Mouse (Mus musculus): ENCODE results near the gene Olfr545. TPM values are rescaled to one million over a fixed set of nuclear protein-coding genes. Genes with fewer than 3 reads are reported as not detected.

The Olfr545 gene
- total and polyA plus RNA-seq, 3 experiments: not detected

GRCm38 (mm10) chr7:102478425-102478824, 20.9 kb downstream of the Olfr545 start:
- H3K27ac ChIP-seq (ENCODE audit: insufficient read depth, low read depth): no peak overlapping the region
- no peak for DNase-seq (ENCODE audit: extremely low read depth)
- H3K9me3 ChIP-seq (replicated peaks; ENCODE audit: low read length): no peaks in the 10 kb centered on the region
- no peaks in the 10 kb centered on the region for H3K27me3 ChIP-seq (replicated peaks)
- 0 out of 4 replicates have a peak, but pooled peaks cover 0 to 3% of the 10 kb centered on the region in 2 experiments for H3K4me1 ChIP-seq (ENCODE audit: control insufficient read depth in 1 of 2, insufficient read depth in 2 of 2)
- no peak overlapping the region for H3K4me2 ChIP-seq (ENCODE audit: insufficient read depth, low read depth, poor library complexity, severe bottlenecking)
- in situ Hi-C loops (cut with MboI; ENCODE audit: low pct_ligation_motif_present, low pct_unique_long_range_greater_than_20kb, low sequenced_read_pairs) (no loop called here), dilution Hi-C loops (cut with MboI; ENCODE audit: extremely low pct_ligation_motif_present, extremely low pct_unique_long_range_greater_than_20kb, low sequenced_read_pairs) (no loop called here)
- no peaks in the 10 kb centered on the region for H3K79me2 ChIP-seq (replicated peaks; ENCODE audit: control insufficient read depth, extremely low read depth, insufficient read depth, poor library complexity, severe bottlenecking)
- no peak overlapping the region for H3K4me3 ChIP-seq (replicated peaks in 1 of 3; ENCODE audit: low read depth in 2 of 3, low read length in 2 of 3, poor library complexity in 1 of 3)
- H3K9ac ChIP-seq (ENCODE audit: insufficient read depth, low read depth): no peak overlapping the region
- peaks cover 0 to 39% of the 10 kb centered on the region in 2 experiments for H3K36me3 ChIP-seq (replicated peaks in 1 of 2; ENCODE audit: control insufficient read depth in 1 of 2, insufficient read depth in 1 of 2, low read length in 1 of 2)
- TF ChIP-seq JUN (IDR thresholded peaks at IDR 0.05; ENCODE audit: insufficient read depth, low read depth, low read length) (no peak), NELFE (IDR thresholded peaks at IDR 0.05; ENCODE audit: low read depth, low read length) (no peak), USF1 (IDR thresholded peaks at IDR 0.05; ENCODE audit: low read depth, low read length) (no peak), SIN3A (IDR thresholded peaks at IDR 0.05; ENCODE audit: low read length) (no peak), CTCF (conservative IDR thresholded peaks at IDR 0.05 in 1 of 2, IDR thresholded peaks at IDR 0.05 in 1 of 2; ENCODE audit: low read depth in 2 of 2, low read length in 2 of 2) (no peak), ETS1 (conservative IDR thresholded peaks at IDR 0.05; ENCODE audit: low read depth, low read length) (no peak), SMC3 (IDR thresholded peaks at IDR 0.05; ENCODE audit: low read depth, low read length) (no peak), ELF1 (IDR thresholded peaks at IDR 0.05; ENCODE audit: low read depth, low read length) (no peak), POLR2A (IDR thresholded peaks at IDR 0.05; ENCODE audit: low read depth, low read length) (no peak), RCOR1 (conservative IDR thresholded peaks at IDR 0.05; ENCODE audit: low read depth, low read length) (no peak), MAFK (IDR thresholded peaks at IDR 0.05; ENCODE audit: insufficient replicate concordance, low read length) (no peak), EP300 (IDR thresholded peaks at IDR 0.05; ENCODE audit: low read length) (no peak)

DNA sequence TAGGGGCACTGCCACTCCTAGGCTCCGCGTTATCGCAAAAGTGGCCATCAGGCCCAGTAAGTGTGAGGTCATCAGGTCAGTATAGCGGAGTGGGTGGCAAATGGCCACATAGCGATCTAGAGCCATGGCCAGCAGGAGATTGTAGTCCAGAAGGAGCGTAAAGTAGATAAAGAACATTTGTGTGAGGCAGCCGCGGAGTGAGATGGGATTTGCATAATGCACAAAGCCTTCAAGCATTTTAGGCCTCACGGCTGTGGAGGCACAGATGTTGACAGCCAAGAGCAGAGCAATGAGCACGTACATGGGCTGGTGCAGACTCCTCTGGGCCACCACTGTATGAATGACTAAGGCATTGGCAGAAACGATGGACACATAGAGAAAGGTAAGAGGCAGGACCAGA, 22.0 kb downstream of the Olfr545 start:
- in situ Hi-C loops (cut with MboI; ENCODE audit: low pct_ligation_motif_present, low pct_unique_long_range_greater_than_20kb, low sequenced_read_pairs): no loop called here

DNA sequence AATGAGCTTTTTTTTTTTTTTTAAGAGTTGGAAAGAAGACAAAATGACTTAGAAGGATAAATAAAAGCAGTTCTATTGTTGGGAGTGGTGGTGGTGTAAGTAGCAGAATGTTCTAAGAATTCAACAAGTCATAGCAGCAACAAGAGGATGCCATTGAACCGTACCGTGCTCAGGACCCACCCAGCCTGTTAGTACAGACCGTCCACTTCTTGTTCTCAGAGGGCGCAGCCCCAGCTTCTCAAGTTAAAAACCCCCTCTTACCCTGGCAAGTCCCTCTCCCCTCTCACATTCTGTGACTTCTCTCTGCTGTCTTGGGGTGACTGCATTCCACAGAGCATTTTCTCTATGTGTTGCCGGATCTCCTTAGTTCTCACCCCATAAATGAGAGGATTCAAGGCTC, 22.8 kb downstream of the Olfr545 start:
- in situ Hi-C loops (cut with MboI; ENCODE audit: low pct_ligation_motif_present, low pct_unique_long_range_greater_than_20kb, low sequenced_read_pairs): no loop called here

More for the DNA sequence above, 22.0 kb downstream of the Olfr545 start:
- Histone ChIP-seq H3K4me3 (replicated peaks in 1 of 3; ENCODE audit: low read depth in 2 of 3, low read length in 2 of 3, poor library complexity in 1 of 3) (no peak overlapping the region), H3K4me2 (ENCODE audit: insufficient read depth, low read depth, poor library complexity, severe bottlenecking) (no peak overlapping the region), H3K27me3 (replicated peaks) (no peaks in the 10 kb centered on the region), H3K9ac (ENCODE audit: insufficient read depth, low read depth) (no peak overlapping the region), H3K79me2 (replicated peaks; ENCODE audit: control insufficient read depth, extremely low read depth, insufficient read depth, poor library complexity, severe bottlenecking) (no peaks in the 10 kb centered on the region), H3K27ac (ENCODE audit: insufficient read depth, low read depth) (no peak overlapping the region), H3K4me1 (ENCODE audit: control insufficient read depth in 1 of 2, insufficient read depth in 2 of 2) (0 out of 4 replicates have a peak, but pooled peaks cover 0 to 3% of the 10 kb centered on the region in 2 experiments), H3K36me3 (replicated peaks in 1 of 2; ENCODE audit: control insufficient read depth in 1 of 2, insufficient read depth in 1 of 2, low read length in 1 of 2) (peaks cover 0 to 40% of the 10 kb centered on the region in 2 experiments), H3K9me3 (replicated peaks; ENCODE audit: low read length) (no peaks in the 10 kb centered on the region)
- DNase-seq (ENCODE audit: extremely low read depth): no peak
- dilution Hi-C loops (cut with MboI; ENCODE audit: extremely low pct_ligation_motif_present, extremely low pct_unique_long_range_greater_than_20kb, low sequenced_read_pairs): no loop called here
- TF ChIP-seq CTCF (conservative IDR thresholded peaks at IDR 0.05 in 1 of 2, IDR thresholded peaks at IDR 0.05 in 1 of 2; ENCODE audit: low read depth in 2 of 2, low read length in 2 of 2) (0 out of 4 replicates have a peak, but pooled peaks of 1 of the 2 experiments have one; percentile 5), TBP (conservative IDR thresholded peaks at IDR 0.05; ENCODE audit: low read depth, low read length) (no peak)

More for the DNA sequence above, 22.8 kb downstream of the Olfr545 start:
- no peaks in the 10 kb centered on the region for H3K79me2 ChIP-seq (replicated peaks; ENCODE audit: control insufficient read depth, extremely low read depth, insufficient read depth, poor library complexity, severe bottlenecking)
- no peak overlapping the region for H3K4me2 ChIP-seq (ENCODE audit: insufficient read depth, low read depth, poor library complexity, severe bottlenecking)
- DNase-seq (ENCODE audit: extremely low read depth): no peak
- H3K4me1 ChIP-seq (ENCODE audit: control insufficient read depth in 1 of 2, insufficient read depth in 2 of 2): 0 out of 4 replicates have a peak, but pooled peaks cover 0 to 3% of the 10 kb centered on the region in 2 experiments
- TF ChIP-seq RCOR1 (conservative IDR thresholded peaks at IDR 0.05; ENCODE audit: low read depth, low read length): no peak
- no peak for TF ChIP-seq USF2 (conservative IDR thresholded peaks at IDR 0.05; ENCODE audit: low read depth, low read length)
- TF ChIP-seq EP300 (IDR thresholded peaks at IDR 0.05; ENCODE audit: low read length): no peak
- no peak for TF ChIP-seq JUN (IDR thresholded peaks at IDR 0.05; ENCODE audit: insufficient read depth, low read depth, low read length)
- no peak for TF ChIP-seq NRF1 (IDR thresholded peaks at IDR 0.05; ENCODE audit: low read depth, low read length)
- TF ChIP-seq MAZ (IDR thresholded peaks at IDR 0.05; ENCODE audit: low read depth, low read length): no peak
- no peak for TF ChIP-seq IRF4 (IDR thresholded peaks at IDR 0.05; ENCODE audit: low read depth, low read length)
- TF ChIP-seq ETS1 (conservative IDR thresholded peaks at IDR 0.05; ENCODE audit: low read depth, low read length): no peak
- TF ChIP-seq PAX5 (IDR thresholded peaks at IDR 0.05; ENCODE audit: low read length): no peak
- dilution Hi-C loops (cut with MboI; ENCODE audit: extremely low pct_ligation_motif_present, extremely low pct_unique_long_range_greater_than_20kb, low sequenced_read_pairs): no loop called here
- peaks cover 0 to 41% of the 10 kb centered on the region in 2 experiments for H3K36me3 ChIP-seq (replicated peaks in 1 of 2; ENCODE audit: control insufficient read depth in 1 of 2, insufficient read depth in 1 of 2, low read length in 1 of 2)
- no peak overlapping the region for H3K9ac ChIP-seq (ENCODE audit: insufficient read depth, low read depth)
- no peak overlapping the region for H3K4me3 ChIP-seq (replicated peaks in 1 of 3; ENCODE audit: low read depth in 2 of 3, low read length in 2 of 3, poor library complexity in 1 of 3)
- no peaks in the 10 kb centered on the region for H3K9me3 ChIP-seq (replicated peaks; ENCODE audit: low read length)
- no peak overlapping the region for H3K27ac ChIP-seq (ENCODE audit: insufficient read depth, low read depth)
- no peaks in the 10 kb centered on the region for H3K27me3 ChIP-seq (replicated peaks)

Data from CH12.LX (cell line).